Mouse (Mus musculus): ENCODE data around the gene Nfya.

DNA sequence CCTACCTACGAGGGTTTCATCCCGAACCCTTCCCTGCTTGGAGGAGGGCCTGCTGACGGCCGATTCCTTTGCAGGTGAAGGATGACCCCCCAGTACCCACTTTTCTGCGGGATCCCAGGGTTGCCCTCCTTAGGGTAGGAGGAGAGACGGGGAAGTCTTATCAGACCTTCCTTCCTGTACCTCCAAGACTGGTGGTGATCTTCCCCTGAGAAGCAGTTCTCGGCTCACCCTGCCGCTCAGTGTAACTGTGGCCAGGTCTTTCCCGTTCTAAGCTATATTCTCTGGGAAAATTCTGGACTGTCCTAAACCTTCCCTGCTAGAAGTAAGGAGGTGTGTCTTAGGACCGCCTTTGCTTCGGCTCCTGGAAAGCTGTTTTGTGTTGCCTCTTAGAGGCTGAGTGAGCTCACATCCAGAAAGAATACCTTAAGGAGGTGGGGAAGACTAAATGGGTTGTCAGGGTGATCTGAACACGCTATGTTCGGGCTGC, 636 bp upstream of the Nfya start:
- TF ChIP-seq CTCF (IDR thresholded peaks at IDR 0.05; ENCODE audit: insufficient read depth, low read depth, low read length) (no peak), POLR2A (IDR thresholded peaks at IDR 0.05; ENCODE audit: insufficient read depth, low read depth, low read length) (peak; percentile 35; the same call in 1 of the 2 replicates)

Measured in olfactory bulb, adult 2 months (tissue).